Mouse (Mus musculus) monocyte, adult 2 months (primary cell): ENCODE data around the gene Vps16.

Experiments used
- DNase-seq, 2 experiments: peaks; one replicate each; pipeline ENCODE4 v3.0.0; 2022; ENCODE audit warnings: low spot score in 2 of 2, low read depth in 1 of 2

Vps16 gene

DNA sequence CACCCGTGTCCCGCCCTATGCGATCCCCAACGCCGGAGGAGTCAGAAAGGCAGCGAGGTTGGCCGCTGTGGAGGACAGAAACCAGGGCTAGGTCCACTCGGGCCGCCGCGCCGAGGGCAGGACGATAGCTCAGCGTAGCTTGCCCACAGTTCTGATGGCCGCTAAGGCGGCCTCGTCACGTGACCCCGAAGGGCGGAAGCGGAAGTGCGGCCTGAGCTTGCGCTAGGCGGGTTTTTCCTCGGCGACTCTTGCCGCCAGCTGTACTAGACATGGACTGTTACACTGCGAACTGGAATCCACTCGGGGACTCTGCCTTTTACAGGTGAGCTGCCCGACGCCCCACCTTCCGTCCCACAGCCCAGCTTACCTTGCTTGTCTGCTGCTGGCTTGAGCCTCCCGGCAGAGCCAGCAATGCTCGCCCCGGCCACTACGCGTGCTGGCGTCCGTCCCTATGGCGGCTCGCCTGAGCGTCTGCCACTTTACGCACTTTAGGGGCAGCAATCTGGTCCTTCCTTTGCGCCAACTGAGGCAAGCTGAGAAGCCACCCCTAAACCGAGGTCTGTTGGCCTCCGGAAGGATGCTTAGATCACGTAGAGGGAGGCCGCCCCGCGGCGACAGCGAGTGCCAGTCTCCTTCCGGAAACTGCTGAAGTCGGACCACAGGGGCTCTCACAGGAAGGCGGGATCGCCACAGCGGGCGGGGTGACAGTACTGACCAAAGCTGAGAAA is at the start of gene Vps16, which contains the start of gene Pced1a:
TSS of gene Vps16 (plus strand) at position 214 of the 728 bp plus-strand sequence.
TSS of gene Pced1a (minus strand) at position 576 of the 728 bp plus-strand sequence.
- DNase-seq, result peak; percentile 84 to 89

DNA sequence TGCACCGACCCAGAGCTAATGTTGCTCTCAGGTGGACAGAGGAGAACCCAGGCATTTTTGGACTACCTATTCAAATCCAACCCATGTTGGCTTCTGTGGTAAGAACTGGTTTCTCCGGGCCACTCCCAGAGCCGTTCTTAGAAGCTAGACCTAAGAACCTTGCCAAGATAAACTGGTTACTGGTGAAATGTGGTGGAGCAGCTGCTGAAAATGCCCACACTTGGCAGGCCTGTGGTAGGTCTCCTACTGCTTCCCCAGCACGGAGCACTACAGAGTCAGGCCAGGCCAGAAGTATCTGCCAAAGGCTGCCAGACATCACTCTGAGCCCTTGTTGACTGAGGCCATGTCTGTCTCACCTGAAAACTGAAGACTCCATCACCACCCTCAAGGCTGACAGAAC is 49.2 kb upstream of the Vps16 start:
- no peak for DNase-seq

DNA sequence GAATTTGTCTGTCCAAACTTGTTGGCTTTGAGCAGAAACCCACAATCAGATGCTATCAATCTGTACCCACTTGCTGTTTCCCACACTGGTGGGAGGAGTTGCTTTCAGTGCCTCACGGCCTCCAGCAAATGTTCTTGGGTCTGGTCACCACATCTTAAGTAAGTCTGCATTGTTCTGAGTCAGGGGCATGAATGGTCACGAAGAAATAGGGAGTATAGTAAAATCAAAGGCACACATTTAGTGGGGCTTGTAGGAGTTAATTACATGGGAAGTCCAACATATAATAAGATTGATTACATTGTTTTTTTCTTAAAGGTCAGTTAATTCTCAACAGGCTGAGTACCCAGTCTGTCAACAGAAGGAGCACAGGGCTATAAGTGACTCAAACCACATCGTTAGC is 40.9 kb upstream of the Vps16 start:
- DNase-seq, result no peak

DNA sequence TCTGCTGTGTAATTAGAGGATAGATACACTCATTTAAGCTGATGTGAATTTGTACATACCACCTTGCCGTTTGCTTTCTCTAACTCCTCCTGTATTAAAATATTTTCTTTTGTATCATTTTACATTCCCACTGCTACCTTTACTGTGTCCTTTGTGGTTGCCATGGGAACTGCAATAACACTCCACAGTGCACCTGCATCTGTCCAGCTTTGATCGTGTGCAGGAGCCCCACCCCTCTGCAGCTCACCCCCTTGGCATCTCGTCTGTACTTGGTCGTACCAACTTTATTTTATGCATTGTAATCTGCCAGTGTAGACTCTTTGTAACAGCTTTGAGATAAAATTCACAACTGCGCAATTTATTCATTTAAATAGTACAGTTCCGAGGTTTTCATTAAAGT is 40.2 kb upstream of the Vps16 start:
- no peak for DNase-seq

DNA sequence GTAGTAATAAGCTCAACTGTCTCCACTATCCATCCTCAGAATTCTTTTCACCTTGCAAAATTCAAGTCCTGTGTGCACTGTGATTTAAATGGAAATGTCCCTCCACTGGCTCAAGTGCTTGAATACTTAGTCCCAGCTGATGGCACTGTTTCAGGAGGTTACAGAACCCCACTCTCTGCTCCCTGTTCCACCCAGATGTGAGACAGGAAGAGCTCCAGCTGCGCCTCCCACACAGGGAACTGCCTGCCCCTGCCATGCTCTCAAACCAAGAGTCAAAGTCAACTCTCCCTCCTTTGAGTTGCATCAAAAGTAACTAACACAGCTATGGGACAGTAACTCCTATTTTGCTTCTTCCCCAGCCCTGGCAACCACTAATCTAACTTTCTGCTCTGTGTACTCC is 37.9 kb upstream of the Vps16 start:
- DNase-seq, result no peak

DNA sequence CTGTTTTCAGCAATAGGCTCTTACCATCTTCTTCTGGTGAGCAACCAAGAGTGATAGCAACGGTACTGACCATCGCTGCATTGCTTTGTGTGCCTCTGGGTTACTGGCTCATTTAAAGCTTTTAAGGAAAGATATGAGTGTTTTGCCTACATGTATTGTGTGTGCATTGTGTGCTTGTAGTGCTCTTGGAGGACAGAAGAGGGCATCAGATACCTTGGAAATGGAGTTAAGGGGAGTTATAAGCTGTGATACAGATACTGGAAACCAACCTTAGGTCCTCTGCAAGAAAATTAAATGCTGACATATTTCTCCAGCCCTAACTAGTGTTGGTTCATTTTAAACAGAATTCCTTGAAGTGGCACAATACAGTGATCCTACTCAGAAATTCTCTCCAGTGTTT is 35.3 kb upstream of the Vps16 start:
- no peak for DNase-seq

DNA sequence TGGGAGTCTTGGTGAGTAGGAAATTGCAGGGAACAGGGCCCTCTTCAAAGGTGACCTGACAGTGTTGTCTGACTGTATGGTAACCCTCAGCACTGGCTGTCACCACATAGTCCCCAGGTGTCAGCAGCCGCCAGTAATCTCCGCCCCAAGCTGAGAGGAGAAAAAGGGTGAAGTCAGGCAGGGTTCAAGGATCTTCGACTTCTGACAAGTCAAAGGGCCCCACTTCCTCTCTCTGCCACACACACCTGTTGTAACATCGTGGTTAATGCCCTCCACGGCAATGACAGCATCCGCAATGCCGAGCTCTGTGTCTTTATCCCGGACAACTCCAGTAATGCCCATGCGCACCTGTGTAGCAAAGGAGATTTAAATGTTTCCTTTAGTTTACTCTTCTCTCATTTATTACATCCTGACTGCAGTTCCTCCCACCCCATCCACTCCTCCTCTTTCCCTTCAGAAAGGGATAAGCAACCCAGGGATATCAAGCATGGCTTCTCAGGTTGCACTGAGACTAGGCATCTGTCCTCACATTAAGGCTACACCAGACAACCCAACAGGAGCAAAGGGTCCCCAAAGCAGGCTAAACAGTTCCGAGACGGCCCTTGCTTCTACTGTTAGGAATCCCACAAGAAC is 33.0 kb upstream of the Vps16 start:
- DNase-seq, result no peak

DNA sequence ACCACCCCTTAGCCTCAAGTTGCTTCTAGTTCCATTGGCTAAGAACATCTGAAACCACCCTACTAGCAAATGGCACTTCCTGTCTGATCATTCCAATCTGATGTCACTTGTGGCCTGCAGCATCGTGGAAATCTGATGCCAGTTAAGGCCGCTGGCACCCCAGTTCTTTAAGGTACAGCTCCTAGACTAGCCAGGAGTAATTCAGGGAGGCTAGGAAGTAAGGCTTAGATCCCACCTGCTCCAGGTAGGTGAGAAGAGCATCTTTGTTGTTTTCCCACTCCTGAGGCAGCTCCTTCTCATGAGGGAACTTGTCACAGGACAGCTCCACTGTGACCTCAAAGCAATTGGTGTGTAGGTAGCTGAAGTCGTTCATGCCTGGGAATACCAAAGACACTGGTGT is 31.3 kb upstream of the Vps16 start:
- no peak for DNase-seq

DNA sequence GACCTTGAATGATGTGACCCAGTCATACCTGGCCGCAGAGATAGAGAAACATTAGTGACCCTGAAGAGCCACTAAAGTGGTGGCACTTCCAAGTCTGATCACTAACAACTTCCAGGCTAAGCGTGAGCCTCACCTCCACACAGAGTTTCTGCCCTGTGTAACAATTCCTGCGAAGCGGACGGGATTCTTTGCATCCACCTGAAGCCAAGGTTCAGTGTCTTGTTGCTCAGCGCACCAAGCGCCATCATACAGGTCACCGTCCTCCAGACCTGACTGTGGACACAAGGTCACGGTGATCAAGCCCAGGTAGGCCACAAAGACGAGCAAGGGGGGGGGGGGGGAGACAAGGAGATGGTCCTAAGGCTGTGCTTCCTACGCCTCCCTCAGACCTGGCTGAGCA is 28.4 kb upstream of the Vps16 start:
- DNase-seq, result no peak

DNA sequence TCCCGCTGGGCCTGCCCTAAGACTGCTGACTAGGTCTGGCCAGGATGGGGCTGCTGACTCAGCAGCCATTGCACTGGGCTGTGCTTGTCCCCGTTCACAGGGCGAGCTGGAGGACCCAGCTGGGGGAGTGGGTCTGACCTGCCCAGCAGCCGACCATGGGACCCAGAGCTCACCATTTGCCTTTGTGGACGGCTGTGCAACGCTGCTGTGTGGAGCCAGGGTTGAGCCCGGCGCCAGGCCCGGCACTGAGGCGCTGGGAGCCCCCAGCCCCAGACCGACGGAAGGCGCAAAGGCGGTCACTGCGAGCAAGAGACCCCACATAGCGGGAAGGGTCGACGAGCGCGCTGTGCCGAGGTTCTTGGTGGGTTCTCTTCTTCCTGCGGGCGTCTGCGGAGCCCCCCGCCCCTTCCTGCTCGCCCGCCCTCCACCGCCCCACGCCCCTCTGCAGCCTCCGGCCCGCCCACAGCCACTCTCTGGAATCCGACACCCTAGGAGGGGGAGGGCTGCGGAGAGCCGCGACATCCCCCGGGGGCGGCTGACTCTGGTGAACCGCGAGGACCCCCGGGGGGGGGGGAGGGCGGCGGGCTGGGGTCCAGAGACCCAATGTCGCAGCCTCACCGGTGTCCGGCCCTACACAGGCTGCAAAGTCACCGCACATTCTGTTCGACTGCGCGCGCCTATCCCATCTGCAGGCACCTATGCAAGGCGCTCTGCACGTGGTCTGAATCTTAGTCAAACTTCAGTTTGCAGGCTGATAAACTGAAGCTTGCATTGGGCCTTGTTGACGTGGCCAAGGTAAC is 26.8 kb upstream of the Vps16 start, which contains the start of gene Cpxm1:
TSS of gene Cpxm1 (minus strand) at position 389 of the 800 bp plus-strand sequence.
- no peak for DNase-seq

DNA sequence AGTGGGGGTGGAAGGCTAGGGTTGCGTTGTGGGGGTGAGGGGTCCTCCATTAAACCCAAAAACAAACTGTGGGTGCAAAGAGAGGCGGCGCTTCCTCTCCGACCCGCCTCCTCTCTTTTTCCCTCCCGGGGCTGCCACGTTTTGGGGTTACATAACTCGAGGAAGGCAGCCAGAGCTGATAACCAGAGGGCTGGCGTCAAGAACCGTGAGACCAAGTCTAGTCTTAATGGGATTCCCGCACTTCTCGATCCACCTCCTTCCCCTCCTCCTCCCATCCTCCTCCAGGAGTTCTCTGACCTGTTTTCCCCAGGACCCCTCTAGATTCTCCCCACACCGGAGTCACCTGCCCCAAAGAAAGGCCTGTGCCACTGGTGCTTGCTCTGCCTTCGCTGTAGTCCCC is 26.0 kb upstream of the Vps16 start:
- DNase-seq, result no peak

DNA sequence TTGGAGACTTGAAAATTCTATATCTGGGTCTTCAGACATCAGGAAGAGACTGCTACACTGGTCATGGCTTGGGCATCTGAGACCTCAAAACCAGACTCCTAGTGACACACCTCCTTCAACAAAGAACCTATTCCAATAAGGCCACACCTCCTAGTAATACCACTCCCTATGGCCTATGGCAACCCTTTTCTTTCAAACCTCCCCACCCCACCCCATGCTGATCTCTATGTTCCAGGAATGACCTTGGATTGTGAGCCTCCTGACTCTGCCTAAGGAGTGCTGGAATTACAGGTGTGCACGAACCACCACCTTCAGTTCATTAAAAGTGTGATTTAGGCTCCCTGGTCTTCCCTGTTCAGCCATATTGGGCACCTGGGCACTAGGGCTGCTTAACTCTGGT is 24.1 kb upstream of the Vps16 start:
- no peak for DNase-seq

DNA sequence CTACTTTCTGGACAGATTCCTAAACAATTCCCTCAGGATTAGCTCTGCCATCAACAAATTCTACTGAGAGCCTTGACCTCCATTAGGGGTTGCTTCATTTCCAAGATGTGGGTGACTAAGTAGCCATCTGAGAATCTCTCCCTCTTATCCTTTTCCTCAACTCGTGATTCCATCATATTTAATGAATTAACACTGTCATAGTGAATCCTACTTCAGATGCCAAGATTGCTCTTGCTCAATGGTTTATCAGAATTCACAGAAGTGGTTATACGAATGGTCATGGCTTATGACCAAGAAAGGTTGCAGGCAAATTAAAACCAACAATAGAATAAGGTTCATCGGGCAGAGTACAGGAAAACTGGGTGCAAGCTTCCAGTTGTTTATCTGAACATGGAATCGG is 22.2 kb upstream of the Vps16 start:
- DNase-seq, result no peak

DNA sequence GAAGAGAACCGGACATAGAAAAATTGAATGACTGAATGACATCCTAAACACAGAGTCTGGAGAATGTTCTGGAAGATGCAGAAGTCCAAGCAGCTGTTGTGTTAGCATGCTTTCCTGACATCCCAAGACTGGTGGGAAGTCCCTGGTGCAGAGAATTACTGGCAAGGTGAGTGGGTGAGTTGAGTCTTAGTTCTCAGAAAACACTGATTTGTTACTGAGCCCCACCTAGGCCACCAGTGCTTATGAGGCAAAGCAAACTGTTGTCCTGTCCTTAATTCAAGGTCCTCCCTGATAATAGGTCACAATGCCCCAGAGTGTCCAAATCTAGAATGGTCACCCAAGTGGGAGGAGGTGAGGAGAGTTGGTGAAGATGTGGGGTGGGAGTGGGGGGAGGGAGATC is 19.2 kb upstream of the Vps16 start, which contains the start of the genes Gm28372 and 1700020A23Rik:
TSS of gene Gm28372 (plus strand) at position 301 of the 400 bp plus-strand sequence.
TSS of gene 1700020A23Rik (plus strand) at position 321 of the 400 bp plus-strand sequence.
- DNase-seq, result no peak

DNA sequence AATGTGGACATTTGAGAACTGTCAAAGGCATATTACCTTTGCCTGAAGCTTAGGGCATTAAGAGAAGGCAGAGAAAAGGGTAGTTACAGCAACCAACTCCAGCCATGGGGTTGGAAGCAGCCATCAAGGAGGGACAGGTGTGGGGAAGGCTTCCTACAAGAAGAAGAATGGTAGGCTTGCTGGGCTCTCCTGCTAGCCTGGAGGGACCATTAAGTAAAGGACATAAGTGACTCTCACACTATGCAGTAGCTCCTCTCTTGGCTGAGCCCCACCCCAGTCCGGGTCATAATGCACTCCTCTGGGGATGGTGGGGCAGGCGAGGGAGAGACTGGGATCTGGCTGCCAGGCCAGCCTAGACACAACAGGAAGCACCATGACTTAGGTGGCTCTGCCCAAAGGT is 18.0 kb upstream of the Vps16 start, which contains the start of gene Tmem239:
TSS of gene Tmem239 (plus strand) at position 301 of the 400 bp plus-strand sequence.
- no peak for DNase-seq

DNA sequence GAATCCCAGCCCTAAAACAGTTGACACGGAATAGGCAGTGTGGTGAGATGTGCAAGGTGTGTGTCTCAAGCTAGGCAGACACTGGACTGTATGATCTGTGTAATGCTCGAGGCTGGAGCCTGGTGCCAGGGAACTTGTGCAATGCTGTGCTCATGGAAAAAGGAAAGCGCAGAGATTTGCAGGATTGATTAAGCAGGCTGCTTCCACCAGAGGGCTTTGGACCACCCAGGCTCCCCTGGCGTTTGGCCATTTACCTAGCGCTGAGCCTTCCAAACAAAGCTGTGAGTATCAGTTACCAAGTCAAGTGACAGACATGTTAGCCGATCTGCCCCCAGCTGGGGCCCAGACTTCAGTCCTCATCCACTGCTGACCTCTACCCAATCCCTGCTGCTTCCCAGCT is 15.9 kb upstream of the Vps16 start:
- no peak for DNase-seq

DNA sequence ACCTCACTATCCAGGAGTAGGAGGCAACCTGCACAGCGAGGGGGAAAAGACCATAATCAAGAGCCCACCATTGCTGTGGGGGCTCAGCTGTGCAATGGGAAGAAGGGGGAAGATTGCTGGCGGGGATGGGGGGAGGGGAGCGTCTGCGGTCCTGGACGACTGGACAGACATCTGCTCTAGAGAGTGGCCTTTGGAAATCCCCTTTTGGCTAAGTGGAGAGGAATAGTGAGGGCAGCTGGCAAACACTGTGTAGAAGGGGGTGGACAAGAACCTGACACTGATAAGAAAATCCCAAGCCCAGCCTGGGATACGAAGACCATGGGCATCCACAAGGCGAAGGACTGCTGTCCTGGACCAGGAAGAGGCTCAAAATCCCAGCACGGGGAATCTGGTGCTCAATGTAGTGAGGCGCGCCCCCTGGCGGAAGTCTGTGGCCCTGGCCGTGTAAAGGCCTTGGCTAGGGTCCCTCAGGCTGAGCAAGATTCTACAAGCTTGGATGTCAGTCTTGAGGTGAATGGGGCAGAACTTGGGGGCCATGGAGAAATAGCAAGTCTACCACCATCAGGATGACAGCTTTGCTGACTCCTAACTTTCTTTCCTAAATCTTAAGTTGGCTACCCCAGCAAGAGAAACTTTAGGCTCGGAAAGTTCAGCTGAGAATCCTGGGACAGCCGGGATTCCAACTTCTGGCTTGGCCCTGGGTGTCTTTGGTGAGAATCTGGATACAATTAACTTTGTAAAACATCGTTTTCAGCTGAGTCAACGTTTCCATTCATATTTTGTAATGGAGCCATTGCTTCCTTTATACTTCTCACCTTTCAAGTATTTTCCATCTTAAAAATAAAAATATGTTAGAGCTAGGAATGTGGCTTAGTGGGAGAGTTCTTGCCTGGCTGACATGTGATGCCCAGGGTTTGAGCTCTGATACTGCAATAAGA is 12.3 kb upstream of the Vps16 start:
- peak in 1 of 2 experiments; percentile 38 for DNase-seq

DNA sequence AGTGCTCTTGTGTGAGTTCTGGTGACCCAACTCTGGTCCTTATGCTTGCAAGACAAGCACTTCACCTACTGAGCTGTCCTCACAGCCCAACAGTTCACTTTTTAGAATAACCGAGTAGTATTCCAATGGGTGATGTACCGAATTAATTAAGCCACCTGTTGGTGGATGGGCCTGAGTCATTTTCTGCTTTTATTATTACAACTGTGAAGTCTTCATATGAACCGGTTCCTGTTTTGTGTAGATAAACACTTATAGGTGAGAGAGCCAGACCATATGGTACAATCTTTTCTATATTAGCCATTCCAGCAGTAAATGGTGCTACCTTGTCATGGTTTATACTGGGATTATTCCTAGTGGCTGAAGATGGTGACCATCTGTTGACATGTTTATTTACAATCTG is 11.4 kb upstream of the Vps16 start:
- DNase-seq, result no peak

DNA sequence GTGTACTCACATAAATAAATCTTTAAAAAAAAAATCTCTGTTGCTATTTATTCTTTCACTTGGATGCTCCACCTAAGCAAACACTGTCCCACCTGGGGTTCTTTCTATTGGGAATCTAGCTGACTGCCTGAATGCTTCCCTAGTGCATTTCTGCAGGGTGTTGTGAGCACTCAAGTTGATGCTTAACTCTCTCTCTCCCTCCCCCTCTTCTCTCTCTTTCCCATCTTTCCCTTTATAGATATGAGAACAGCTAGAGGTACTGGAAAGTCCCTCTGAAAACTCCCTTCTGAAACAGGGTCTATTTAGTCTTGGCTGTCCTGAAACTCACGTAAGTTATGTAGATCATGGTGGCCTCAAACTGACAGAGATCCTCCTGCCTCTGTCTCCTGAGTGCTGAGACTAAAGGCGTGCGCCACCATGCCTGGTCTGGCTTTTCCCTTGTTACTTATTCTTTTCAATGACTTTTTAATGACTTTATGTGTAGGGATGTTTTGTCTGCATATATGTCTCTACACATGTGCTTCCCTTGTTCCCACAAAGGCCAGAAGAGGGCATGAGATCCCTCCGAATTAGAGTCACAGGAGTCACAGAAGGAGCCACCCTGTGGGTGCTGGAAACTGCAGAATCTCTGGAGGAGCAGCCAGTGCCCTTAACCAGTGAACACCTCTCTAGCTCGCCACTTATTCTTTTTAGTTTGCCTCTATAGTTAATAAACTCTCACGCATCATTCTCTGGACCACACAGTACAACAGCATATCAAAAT is 9.9 kb upstream of the Vps16 start:
- DNase-seq, result no peak
